Mouse (Mus musculus) adrenal gland, postnatal 10 days (tissue): Measurements from ENCODE around the gene Stk11ip. TPM values are rescaled to one million over a fixed set of nuclear protein-coding genes. Genes with fewer than 3 reads are reported as not detected.
A peak's percentile ranks its signal among the peaks of the same experiment; 100 is the strongest.

Source experiments
- DNase-seq: peaks from one replicate; pipeline ENCODE4 v3.0.0; 2021; ENCODE audit warnings: mixed read lengths
- total RNA-seq, 2 experiments: library from RNA; stranded (reverse); gene quantifications; 2 replicates each; pipeline ENCODE4 v1.2.3; 2021

Gene Stk11ip
- total RNA-seq, 2 experiments from 2014 or later: 17.0 to 21.9 TPM

- DNase-seq: no peak
Observed at GRCm38 (mm10) chr1:75541496-75541895, 20.2 kb downstream of the Stk11ip start.

- no peak for DNase-seq
Observed at GRCm38 (mm10) chr1:75544351-75544750, 23.0 kb downstream of the Stk11ip start.

- peak; percentile 83 for DNase-seq
Observed at GRCm38 (mm10) chr1:75545965-75546956, 24.9 kb downstream of the Stk11ip start, which contains the start of gene Slc4a3. Gene Slc4a3 (plus strand): TSS chr1:75546266.

- DNase-seq: no peak
Observed at GRCm38 (mm10) chr1:75547351-75547750, 26.0 kb downstream of the Stk11ip start.

- no peak for DNase-seq
Observed at GRCm38 (mm10) chr1:75548083-75548482, 26.8 kb downstream of the Stk11ip start.

GRCm38 (mm10) chr1:75548871-75549270 is 27.5 kb downstream of the Stk11ip start:
- no peak for DNase-seq

GRCm38 (mm10) chr1:75549289-75550279 is 28.3 kb downstream of the Stk11ip start:
- DNase-seq: peak; percentile 82

GRCm38 (mm10) chr1:75550586-75550985 is 29.3 kb downstream of the Stk11ip start:
- DNase-seq: no peak

GRCm38 (mm10) chr1:75555680-75556079 is 34.4 kb downstream of the Stk11ip start:
- no peak for DNase-seq

- DNase-seq: no peak
Observed at GRCm38 (mm10) chr1:75556143-75556781, 34.9 kb downstream of the Stk11ip start.

GRCm38 (mm10) chr1:75557041-75557440 is 35.7 kb downstream of the Stk11ip start:
- DNase-seq: no peak

GRCm38 (mm10) chr1:75558388-75559178 is 37.3 kb downstream of the Stk11ip start:
- peak; percentile 34 for DNase-seq

- peak; percentile 96 for DNase-seq
Observed at GRCm38 (mm10) chr1:75559212-75559925, 38.0 kb downstream of the Stk11ip start.

GRCm38 (mm10) chr1:75560206-75560913 is 39.0 kb downstream of the Stk11ip start:
- DNase-seq: no peak

GRCm38 (mm10) chr1:75561221-75561897 is 40.0 kb downstream of the Stk11ip start:
- peak; percentile 63 for DNase-seq

GRCm38 (mm10) chr1:75561898-75562238 is 40.5 kb downstream of the Stk11ip start:
- DNase-seq: no peak

GRCm38 (mm10) chr1:75564102-75564501 is 42.8 kb downstream of the Stk11ip start:
- no peak for DNase-seq

GRCm38 (mm10) chr1:75564916-75565315 is 43.6 kb downstream of the Stk11ip start:
- no peak for DNase-seq

- no peak for DNase-seq
Observed at GRCm38 (mm10) chr1:75565616-75566015, 44.3 kb downstream of the Stk11ip start.
